Mouse (Mus musculus) intestine, embryonic 14.5 days (tissue): ENCODE measurements around the gene Gzmk. TPM values are rescaled to one million over a fixed set of nuclear protein-coding genes. Genes with fewer than 3 reads are reported as not detected.

Source experiments
- ATAC-seq: fragments of 200-750 bp; cut with Nextera tagmentation; replicated peaks from 2 replicates; pipeline ENCODE4 v1.8.0; 2017; ENCODE audit warnings: low read depth, moderate number of reproducible peaks, moderate TSS enrichment, moderate library complexity; ENCODE audit not compliant: low FRiP score, low TSS enrichment
- DNase-seq: peaks from one replicate; pipeline ENCODE4 v3.0.0-alpha.2; 2018; ENCODE audit warnings: low spot score
- H3K27ac ChIP-seq: fragments of 300-500 bp; sonication (generic); 2 replicates; pipeline ENCODE4 v1.5.1; 2014; ENCODE audit warnings: low read depth, mild to moderate bottlenecking, control low read depth
- H3K27me3 ChIP-seq: fragments of 300-500 bp; sonication (generic); replicated peaks from 2 replicates; pipeline ENCODE4 v1.6.1; 2014; ENCODE audit warnings: low read length, control low read depth; ENCODE audit not compliant: control insufficient read depth, insufficient read depth
- H3K36me3 ChIP-seq: fragments of 300-500 bp; sonication (generic); 2 replicates; pipeline ENCODE4 v1.6.1; 2014; ENCODE audit warnings: low read length, control low read depth; ENCODE audit not compliant: control insufficient read depth, insufficient read depth
- H3K4me1 ChIP-seq: fragments of 300-500 bp; sonication (generic); replicated peaks from 2 replicates; pipeline ENCODE4 v1.6.1; 2014; ENCODE audit warnings: low read length, control low read depth, mixed read lengths; ENCODE audit not compliant: control insufficient read depth, insufficient read depth
- H3K4me2 ChIP-seq: fragments of 300-500 bp; sonication (generic); 2 replicates; pipeline ENCODE4 v1.6.1; 2014; ENCODE audit warnings: low read length
- H3K4me3 ChIP-seq: fragments of 300-500 bp; sonication (generic); 2 replicates; pipeline ENCODE4 v1.5.1; 2014; ENCODE audit warnings: low read depth, low read length, control low read depth, mixed read lengths
- H3K9ac ChIP-seq: fragments of 300-500 bp; sonication (generic); 2 replicates; pipeline ENCODE4 v1.6.1; 2014; ENCODE audit warnings: mild to moderate bottlenecking, low read length
- H3K9me3 ChIP-seq: fragments of 300-500 bp; sonication (generic); 2 replicates; pipeline ENCODE4 v1.6.1; 2016; ENCODE audit warnings: low read length, control low read depth; ENCODE audit not compliant: control insufficient read depth
- WGBS: fragments of 180-500 bp; shearing (Covaris S2); extraction: QIAGEN DNeasy Blood & Tissue Kit; methylation state at CpG from one replicate; pipeline ENCODE4 v1.1.7; 2014; 5-methylcytosine and 5-hydroxymethylcytosine counted together
- polyA plus RNA-seq: library from polyadenylated mRNA; unstranded; fragments of >200 nt; fragmentation: Nextera tagmentation; extraction: Ambion mirVana; gene quantifications from 2 replicates; pipeline ENCODE4 v1.2.1, GENCODE M21; 2014

Gzmk gene
- polyA plus RNA-seq, 1 experiment from 2014 or later: not detected

DNA sequence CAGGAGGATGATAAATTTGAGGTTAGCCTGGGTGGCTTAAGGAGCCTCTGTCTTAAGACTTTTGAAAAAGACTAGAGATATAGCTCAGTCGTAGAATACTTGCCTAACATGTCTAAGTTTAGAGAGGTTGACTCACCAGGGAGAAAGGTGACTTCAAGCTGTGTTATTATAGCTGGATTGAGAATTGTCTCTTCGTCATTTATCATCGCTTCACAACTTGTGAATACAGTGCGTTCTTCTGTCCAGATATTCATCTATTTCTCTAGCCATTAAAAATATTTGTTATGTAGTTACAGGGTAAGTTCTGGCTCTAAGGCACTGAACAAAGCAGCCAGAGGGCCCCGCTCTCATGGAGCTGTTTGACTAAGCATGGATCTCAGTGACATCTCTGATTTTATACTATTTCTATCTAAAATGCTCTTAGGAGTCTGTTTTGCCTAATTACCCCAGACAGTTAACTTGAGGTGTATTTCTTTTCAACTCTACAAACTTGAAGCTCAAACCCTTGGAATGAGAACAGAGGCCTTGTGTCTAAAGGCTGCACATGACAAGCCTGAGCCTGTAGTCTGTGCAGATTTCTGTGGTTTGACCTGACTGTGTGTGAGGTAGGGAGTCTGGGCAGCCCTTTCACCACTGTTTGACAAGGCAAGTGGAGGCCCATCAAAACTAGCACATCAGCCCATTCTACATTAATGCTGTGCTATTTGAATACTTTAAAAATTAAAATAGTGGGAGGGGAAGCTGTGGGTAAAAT is 61.3 kb downstream of the Gzmk start:
- no peak overlapping the region for H3K27ac ChIP-seq
- no peak overlapping the region for H3K9ac ChIP-seq
- H3K4me1 ChIP-seq: no peaks in the 10 kb centered on the region
- 92% methylated on average over 5 of the region's 5 CpGs for WGBS
- H3K4me2 ChIP-seq: no peak overlapping the region
- no peaks in the 10 kb centered on the region for H3K9me3 ChIP-seq
- DNase-seq: no peak
- H3K4me3 ChIP-seq: no peak overlapping the region
- H3K27me3 ChIP-seq: no peaks in the 10 kb centered on the region
- H3K36me3 ChIP-seq: no peaks in the 10 kb centered on the region
- ATAC-seq: no peak

DNA sequence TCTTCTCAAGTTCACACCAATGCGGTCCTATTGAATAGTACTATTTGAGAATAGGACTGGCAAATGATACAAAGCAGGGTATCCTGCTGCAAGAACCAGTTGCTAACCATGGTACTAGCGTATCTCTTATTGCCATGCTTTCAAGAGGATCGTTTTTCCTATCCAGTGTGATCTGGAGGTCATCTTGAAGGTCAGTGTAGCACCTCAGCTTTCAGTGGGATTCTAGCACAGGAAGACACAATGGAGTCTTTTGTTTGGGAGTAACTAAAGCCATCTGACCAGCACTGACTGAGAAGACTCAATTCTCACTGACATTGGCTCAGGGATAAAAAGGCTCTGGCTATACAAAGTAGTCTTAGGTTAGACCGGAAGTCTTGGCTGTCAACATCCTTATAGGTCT is 74.2 kb downstream of the Gzmk start:
- Histone ChIP-seq H3K9ac (no peak overlapping the region), H3K36me3 (no peaks in the 10 kb centered on the region), H3K4me1 (no peaks in the 10 kb centered on the region), H3K27me3 (no peaks in the 10 kb centered on the region), H3K4me2 (no peak overlapping the region), H3K27ac (no peak overlapping the region), H3K9me3 (no peaks in the 10 kb centered on the region), H3K4me3 (no peak overlapping the region)
- ATAC-seq: no peak
- DNase-seq: peak; percentile 16
- 82% methylated on average over 4 of the region's 4 CpGs for WGBS

DNA sequence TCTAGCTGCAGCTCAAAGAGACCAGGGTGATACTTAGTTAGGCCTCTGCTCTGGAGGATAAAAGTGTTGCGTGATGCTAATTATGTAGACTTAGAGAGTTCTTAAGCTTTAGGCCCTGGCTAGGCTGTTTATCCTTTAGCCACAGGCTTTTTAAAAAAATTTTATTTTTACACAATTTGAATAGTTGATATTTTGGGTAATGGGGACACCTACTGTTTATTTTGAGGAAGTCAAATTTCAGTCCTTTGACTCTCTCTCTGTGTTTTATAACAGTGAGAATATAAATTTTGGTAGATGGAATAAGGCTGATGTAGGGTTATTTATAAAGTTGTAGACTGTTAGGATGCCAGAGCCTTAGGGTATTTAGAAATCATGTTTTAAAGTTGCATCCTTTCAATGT is 86.1 kb downstream of the Gzmk start:
- Histone ChIP-seq H3K4me1 (no peaks in the 10 kb centered on the region), H3K9ac (no peak overlapping the region)

DNA sequence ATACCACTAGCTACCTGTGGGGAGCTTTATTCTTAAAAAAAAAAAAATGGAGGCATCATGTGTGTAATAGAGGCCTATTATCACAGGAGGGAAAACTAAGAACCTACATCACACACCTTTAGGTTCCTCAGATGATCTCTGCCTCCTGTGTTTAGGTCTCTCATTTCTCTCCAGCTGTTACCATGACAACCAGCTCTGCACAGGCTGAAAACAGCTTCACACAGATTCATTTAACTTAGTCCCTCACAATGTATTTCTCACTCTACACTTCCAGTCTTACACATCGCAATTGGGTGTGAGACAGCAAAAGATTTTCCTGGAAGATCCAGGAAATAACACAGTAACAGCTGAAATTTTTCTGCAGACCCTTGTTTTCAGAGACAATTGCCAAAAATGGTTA is 95.7 kb downstream of the Gzmk start:
- DNase-seq (peak; percentile 13), ATAC-seq (no peak)
- Histone ChIP-seq H3K4me3 (no peak overlapping the region), H3K9me3 (no peaks in the 10 kb centered on the region), H3K4me2 (no peak overlapping the region), H3K9ac (no peak overlapping the region), H3K27me3 (no peaks in the 10 kb centered on the region), H3K27ac (no peak overlapping the region), H3K4me1 (no peaks in the 10 kb centered on the region), H3K36me3 (no peaks in the 10 kb centered on the region)
- WGBS: 79% methylated on average over 1 of the region's 1 CpGs

More for the DNA sequence above, 86.1 kb downstream of the Gzmk start:
- DNase-seq (no peak), ATAC-seq (no peak)
- Histone ChIP-seq H3K36me3 (no peaks in the 10 kb centered on the region), H3K9me3 (no peaks in the 10 kb centered on the region), H3K4me3 (no peak overlapping the region), H3K27me3 (no peaks in the 10 kb centered on the region), H3K4me2 (no peak overlapping the region), H3K27ac (no peak overlapping the region)
- WGBS: 97% methylated on average over 1 of the region's 1 CpGs

Other genes with a start within 250 kb of the Gzmk start
- 0.19 and 0.24 TPM in 2 replicates for gene Ccno, start 238.1 kb downstream of the Gzmk start, polyA plus RNA-seq
- 0.07 TPM in 1 of 2 replicates, not detected in the other for gene Mcidas, start 232.1 kb downstream of the Gzmk start, polyA plus RNA-seq
- gene Cdc20b, start 190.8 kb downstream of the Gzmk start, polyA plus RNA-seq: not detected in 2 replicates
- gene Gpx8, start 179.5 kb downstream of the Gzmk start, polyA plus RNA-seq: 127 and 142 TPM in 2 replicates
- 0.62 and 0.77 TPM in 2 replicates for gene Gzma, start 124.9 kb downstream of the Gzmk start, polyA plus RNA-seq
- 3.7 and 4.4 TPM in 2 replicates for gene Esm1, start 16.2 kb downstream of the Gzmk start, polyA plus RNA-seq
- gene BC067074, start 67.3 kb upstream of the Gzmk start, polyA plus RNA-seq: 4.2 and 4.9 TPM in 2 replicates